Mouse (Mus musculus): ENCODE results near the gene Gse1. TPM values are rescaled to one million over a fixed set of nuclear protein-coding genes. Genes with fewer than 3 reads are reported as not detected.
A peak's percentile ranks its signal among the peaks of the same experiment; 100 is the strongest.

Gene Gse1
- total and polyA plus RNA-seq, 2 experiments from 2014 or later = 15.9 to 48.2 TPM

DNA sequence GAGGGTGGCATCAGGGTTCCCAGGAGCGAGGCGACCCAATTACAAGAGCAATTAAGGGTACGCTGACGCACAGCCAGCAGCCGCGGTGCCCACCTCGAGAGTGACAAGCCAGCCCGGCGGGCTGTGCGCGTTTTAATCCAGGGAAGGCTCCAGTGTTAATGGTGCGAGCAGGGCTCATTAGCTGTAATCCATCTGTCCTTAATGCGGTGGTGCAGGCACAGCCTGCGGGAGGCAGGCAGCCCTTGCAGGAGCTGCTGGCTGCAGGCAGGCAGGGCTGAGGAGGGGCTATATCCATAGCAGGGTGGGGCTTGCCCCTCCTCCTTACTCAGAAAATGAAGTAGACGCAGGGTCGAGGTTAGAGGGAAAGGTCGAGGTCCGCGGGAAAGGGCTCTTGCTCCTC, 211.1 kb downstream of the Gse1 start:
- DNase-seq = peak; percentile 73
- Histone ChIP-seq H3K27ac (ENCODE audit: low read depth, low read length) (peak overlapping the region; percentile 29; the same call in 1 of the 2 replicates), H3K27me3 (ENCODE audit: insufficient read depth, low read length) (no peaks in the 10 kb centered on the region), H3K9ac (0 out of 2 replicates have a peak overlapping the region, but pooled peaks have one; percentile 18), H3K4me1 (ENCODE audit: insufficient read depth) (peaks cover 27% of the 10 kb centered on the region), H3K36me3 (ENCODE audit: insufficient read depth) (no peaks in the 10 kb centered on the region; the same call in 1 of the 2 replicates), H3K4me2 (ENCODE audit: low read depth) (0 out of 2 replicates have a peak overlapping the region, but pooled peaks have one; percentile 13), H3K4me3 (ENCODE audit: low read depth, low read length) (no peak overlapping the region), H3K9me3 (ENCODE audit: low read length) (no peaks in the 10 kb centered on the region)
- 6% methylated on average over 19 of the region's 19 CpGs for WGBS
- peak; percentile 5; the same call in 1 of the 2 replicates for TF ChIP-seq CTCF (IDR thresholded peaks at IDR 0.05; ENCODE audit: low read depth)
- ATAC-seq = peak; percentile 78

DNA sequence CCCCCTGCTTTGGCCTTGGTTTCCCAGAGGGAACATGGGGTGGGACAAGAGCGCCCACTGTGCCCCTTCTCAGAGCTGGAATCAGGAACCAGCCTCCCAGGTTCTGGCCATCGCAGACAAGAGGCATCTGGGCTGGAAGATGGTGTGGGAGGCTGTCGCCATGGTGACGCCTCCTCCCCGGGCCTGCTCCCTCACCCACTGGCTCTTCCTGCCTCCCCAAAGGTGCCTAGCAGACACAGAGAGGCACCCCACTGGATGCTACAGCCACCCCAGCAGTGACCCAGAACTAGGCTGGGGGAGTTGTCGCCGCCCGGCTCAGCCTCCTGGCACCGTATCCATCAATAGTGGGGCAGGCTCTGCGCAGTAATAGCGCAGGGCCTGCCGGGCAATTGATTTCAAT, 212.5 kb downstream of the Gse1 start:
- peaks cover 27% of the 10 kb centered on the region for H3K4me1 ChIP-seq (ENCODE audit: insufficient read depth)
- ATAC-seq (0 out of 2 replicates have a peak, but pooled peaks have one; percentile 5), DNase-seq (peak; percentile 50)
- H3K9ac ChIP-seq = 0 out of 2 replicates have a peak overlapping the region, but pooled peaks have one; percentile 14
- H3K27me3 ChIP-seq (ENCODE audit: insufficient read depth, low read length) = no peaks in the 10 kb centered on the region
- 59% methylated on average over 12 of the region's 12 CpGs for WGBS
- 0 out of 2 replicates have a peak, but pooled peaks have one; percentile 8 for TF ChIP-seq CTCF (IDR thresholded peaks at IDR 0.05; ENCODE audit: low read depth)
- H3K27ac ChIP-seq (ENCODE audit: low read depth, low read length) = no peak overlapping the region
- no peaks in the 10 kb centered on the region; the same call in 1 of the 2 replicates for H3K36me3 ChIP-seq (ENCODE audit: insufficient read depth)
- H3K4me2 ChIP-seq (ENCODE audit: low read depth) = peak overlapping the region; percentile 15; the same call in 1 of the 2 replicates
- H3K4me3 ChIP-seq (ENCODE audit: low read depth, low read length) = no peak overlapping the region
- no peaks in the 10 kb centered on the region for H3K9me3 ChIP-seq (ENCODE audit: low read length)

DNA sequence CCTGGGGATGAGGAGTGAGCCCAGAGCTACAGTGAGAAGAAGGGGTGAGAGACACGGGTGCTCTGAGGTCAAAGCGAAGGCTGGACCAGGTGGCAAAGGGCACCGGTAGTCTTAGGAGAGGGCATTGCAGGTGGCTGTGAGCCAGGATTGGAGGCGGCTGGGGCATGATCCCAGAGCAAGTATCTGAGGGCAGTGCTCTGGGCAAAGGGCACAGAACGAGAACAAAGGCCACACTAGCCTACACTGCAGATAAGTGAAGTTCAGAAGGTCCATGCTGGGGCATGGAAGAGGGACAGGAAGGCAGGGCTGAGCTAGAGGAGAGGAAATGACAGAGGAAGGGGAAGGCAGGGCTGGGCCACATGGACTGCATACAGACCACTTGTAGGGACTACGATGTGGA, 213.4 kb downstream of the Gse1 start:
- Histone ChIP-seq H3K4me2 (ENCODE audit: low read depth) (no peak overlapping the region), H3K9ac (no peak overlapping the region), H3K4me3 (ENCODE audit: low read depth, low read length) (no peak overlapping the region), H3K36me3 (ENCODE audit: insufficient read depth) (no peaks in the 10 kb centered on the region; the same call in 1 of the 2 replicates), H3K27me3 (ENCODE audit: insufficient read depth, low read length) (no peaks in the 10 kb centered on the region), H3K4me1 (ENCODE audit: insufficient read depth) (peaks cover 27% of the 10 kb centered on the region), H3K27ac (ENCODE audit: low read depth, low read length) (no peak overlapping the region), H3K9me3 (ENCODE audit: low read length) (no peaks in the 10 kb centered on the region)
- WGBS = 88% methylated on average over 6 of the region's 6 CpGs
- no peak for DNase-seq
- no peak for TF ChIP-seq CTCF (IDR thresholded peaks at IDR 0.05; ENCODE audit: low read depth)
- ATAC-seq = no peak

DNA sequence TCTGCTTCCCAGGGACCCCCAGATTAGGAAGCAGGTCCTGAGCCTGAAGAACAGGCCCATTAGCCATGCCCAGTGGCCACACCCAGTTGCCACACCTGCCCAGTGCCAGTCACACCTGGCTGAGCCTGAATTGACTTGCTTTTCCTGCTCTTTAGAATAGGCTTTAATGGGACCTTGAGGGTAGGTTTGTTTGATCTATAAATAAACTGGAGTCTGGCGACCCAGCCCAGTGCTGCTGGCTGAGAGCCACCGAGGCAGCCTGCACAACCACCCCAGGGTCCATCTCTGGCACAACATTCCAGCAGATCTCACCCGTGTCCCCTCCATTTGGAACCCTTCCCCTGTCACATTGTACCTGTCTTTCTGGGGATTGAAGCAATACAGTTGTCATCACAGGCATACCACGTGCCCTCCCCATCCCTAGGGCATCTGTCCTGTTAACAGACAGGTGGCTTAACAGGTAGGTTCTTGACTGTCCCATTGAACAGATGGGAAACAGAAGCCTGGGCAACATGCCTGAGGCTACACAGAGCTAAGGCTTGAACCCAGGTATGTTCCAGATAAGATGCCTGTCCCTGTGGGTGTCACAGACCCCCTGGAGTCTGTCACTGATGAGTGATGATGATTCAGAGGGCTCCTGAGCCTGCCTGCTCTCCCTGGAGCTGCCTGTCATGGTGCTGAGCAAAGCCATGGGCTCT, 214.2 kb downstream of the Gse1 start:
- 54% methylated on average over 4 of the region's 4 CpGs for WGBS
- no peaks in the 10 kb centered on the region; the same call in 1 of the 2 replicates for H3K36me3 ChIP-seq (ENCODE audit: insufficient read depth)
- no peak overlapping the region for H3K4me2 ChIP-seq (ENCODE audit: low read depth)
- no peaks in the 10 kb centered on the region for H3K27me3 ChIP-seq (ENCODE audit: insufficient read depth, low read length)
- no peak for TF ChIP-seq CTCF (IDR thresholded peaks at IDR 0.05; ENCODE audit: low read depth)
- H3K4me1 ChIP-seq (ENCODE audit: insufficient read depth) = peaks cover 24% of the 10 kb centered on the region
- H3K27ac ChIP-seq (ENCODE audit: low read depth, low read length) = no peak overlapping the region
- no peak overlapping the region for H3K4me3 ChIP-seq (ENCODE audit: low read depth, low read length)
- no peak overlapping the region for H3K9ac ChIP-seq
- DNase-seq (no peak), ATAC-seq (no peak)
- no peaks in the 10 kb centered on the region for H3K9me3 ChIP-seq (ENCODE audit: low read length)

DNA sequence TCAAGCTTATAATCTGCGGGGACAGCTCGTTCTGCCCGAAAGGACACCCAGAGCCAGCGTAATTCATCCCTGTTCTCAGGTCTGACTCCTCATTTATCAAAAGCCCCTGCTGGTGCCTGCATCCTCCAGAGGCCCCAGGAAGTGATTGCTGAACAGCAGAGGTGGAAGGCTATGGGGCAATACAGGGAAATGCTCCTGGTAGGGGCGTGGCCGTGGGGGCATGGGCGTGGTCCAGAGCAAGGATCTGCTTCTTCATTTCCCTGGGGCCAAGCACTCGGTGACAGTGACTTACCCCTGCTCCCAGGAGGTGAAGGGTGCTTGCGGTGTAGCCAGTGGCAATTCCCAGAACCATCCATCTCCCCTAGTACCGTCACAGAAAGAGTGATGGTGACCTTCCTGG, 217.0 kb downstream of the Gse1 start:
- H3K4me3 ChIP-seq (ENCODE audit: low read depth, low read length) = no peak overlapping the region
- no peak overlapping the region for H3K27ac ChIP-seq (ENCODE audit: low read depth, low read length)
- ATAC-seq (no peak), DNase-seq (no peak)
- no peaks in the 10 kb centered on the region for H3K36me3 ChIP-seq (ENCODE audit: insufficient read depth)
- no peaks in the 10 kb centered on the region for H3K9me3 ChIP-seq (ENCODE audit: low read length)
- WGBS = 77% methylated on average over 10 of the region's 10 CpGs
- no peak overlapping the region for H3K4me2 ChIP-seq (ENCODE audit: low read depth)
- no peak for TF ChIP-seq CTCF (IDR thresholded peaks at IDR 0.05; ENCODE audit: low read depth)
- no peak overlapping the region for H3K9ac ChIP-seq
- peaks cover 26% of the 10 kb centered on the region for H3K4me1 ChIP-seq (ENCODE audit: insufficient read depth)
- no peaks in the 10 kb centered on the region for H3K27me3 ChIP-seq (ENCODE audit: insufficient read depth, low read length)

DNA sequence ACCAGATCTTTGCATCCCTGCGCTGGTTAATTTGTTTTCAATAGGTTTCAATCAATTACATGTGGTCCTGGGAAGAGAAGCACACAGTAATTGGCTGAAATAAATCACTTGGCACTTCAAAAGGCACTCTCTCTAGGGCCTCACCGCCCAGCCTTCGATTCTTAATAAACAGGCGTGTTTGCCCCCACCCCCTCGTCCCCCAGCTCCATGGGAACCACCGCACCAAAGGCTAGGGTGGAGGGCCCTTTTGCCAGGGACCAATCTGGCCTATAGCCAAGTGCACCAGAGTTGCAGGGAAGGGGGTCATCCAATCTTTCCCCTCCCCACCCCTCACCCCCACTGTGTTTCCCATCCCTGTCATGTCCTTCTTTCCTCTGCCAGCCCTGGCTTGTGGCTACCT, 219.9 kb downstream of the Gse1 start:
- H3K4me2 ChIP-seq (ENCODE audit: low read depth) = no peak overlapping the region
- no peak for DNase-seq
- H3K27me3 ChIP-seq (ENCODE audit: insufficient read depth, low read length) = no peaks in the 10 kb centered on the region
- no peak overlapping the region for H3K27ac ChIP-seq (ENCODE audit: low read depth, low read length)
- WGBS = 19% methylated on average over 6 of the region's 6 CpGs
- H3K36me3 ChIP-seq (ENCODE audit: insufficient read depth) = no peaks in the 10 kb centered on the region
- H3K9ac ChIP-seq = no peak overlapping the region
- H3K4me1 ChIP-seq (ENCODE audit: insufficient read depth) = peaks cover 14% of the 10 kb centered on the region; the same call in 1 of the 2 replicates
- no peaks in the 10 kb centered on the region for H3K9me3 ChIP-seq (ENCODE audit: low read length)
- no peak for ATAC-seq
- no peak for TF ChIP-seq CTCF (IDR thresholded peaks at IDR 0.05; ENCODE audit: low read depth)
- H3K4me3 ChIP-seq (ENCODE audit: low read depth, low read length) = no peak overlapping the region

DNA sequence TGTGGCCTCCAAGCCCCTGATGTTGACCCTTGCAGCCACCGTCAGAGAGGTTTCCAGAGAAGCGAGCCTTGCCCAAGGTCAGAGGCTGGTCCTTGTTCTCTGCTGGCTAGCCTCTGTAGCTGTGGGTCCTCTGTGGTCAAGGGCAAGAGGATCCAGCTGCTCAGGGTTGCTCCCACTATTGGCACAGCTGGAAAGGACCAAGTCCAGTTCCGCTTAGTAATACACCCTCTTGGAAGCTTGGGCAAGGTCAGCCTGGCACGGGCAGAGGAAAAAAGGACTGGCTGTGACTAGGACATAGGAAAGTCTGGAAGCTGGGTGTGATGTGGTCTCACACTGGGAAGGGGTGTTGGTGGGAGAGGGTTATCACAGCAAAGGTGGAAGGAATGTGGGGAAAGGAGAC, 220.9 kb downstream of the Gse1 start:
- Histone ChIP-seq H3K27me3 (ENCODE audit: insufficient read depth, low read length) (no peaks in the 10 kb centered on the region), H3K4me3 (ENCODE audit: low read depth, low read length) (no peak overlapping the region), H3K9me3 (ENCODE audit: low read length) (no peaks in the 10 kb centered on the region), H3K36me3 (ENCODE audit: insufficient read depth) (no peaks in the 10 kb centered on the region), H3K4me2 (ENCODE audit: low read depth) (no peak overlapping the region), H3K9ac (no peak overlapping the region), H3K27ac (ENCODE audit: low read depth, low read length) (peak overlapping the region; percentile 54; the same call in 1 of the 2 replicates), H3K4me1 (ENCODE audit: insufficient read depth) (peaks cover 14% of the 10 kb centered on the region; the same call in 1 of the 2 replicates)
- 74% methylated on average over 4 of the region's 4 CpGs for WGBS
- no peak for TF ChIP-seq CTCF (IDR thresholded peaks at IDR 0.05; ENCODE audit: low read depth)
- ATAC-seq (no peak), DNase-seq (no peak)
